Mouse (Mus musculus) thymus, adult 2 months (tissue): ENCODE measurements around the gene Ccl27b. TPM values are rescaled to one million over a fixed set of nuclear protein-coding genes. Genes with fewer than 3 reads are reported as not detected.
"Not testable (repeated sequence)": the region's sequence is repeated elsewhere in the genome, so short reads cannot be mapped to it uniquely, and the experiment has no call there.

Experiments used
- DNase-seq: peaks from one replicate; pipeline ENCODE4 v3.0.0; 2021
- H3K27ac ChIP-seq: fragments of 200-500 bp; 2 replicates; pipeline ENCODE4 v1.5.1; 2012; ENCODE audit warnings: low read length, control low read depth; ENCODE audit not compliant: control insufficient read depth, insufficient read depth
- H3K27me3 ChIP-seq: fragments of 200-500 bp; 2 replicates; pipeline ENCODE4 v1.6.1; 2012; ENCODE audit warnings: mild to moderate bottlenecking, low read length, moderate library complexity, mixed read lengths; ENCODE audit not compliant: control insufficient read depth, insufficient read depth
- H3K36me3 ChIP-seq: fragments of 200-500 bp; 2 replicates; pipeline ENCODE4 v1.6.1; 2012; ENCODE audit warnings: mild to moderate bottlenecking, low read length, moderate library complexity; ENCODE audit not compliant: control insufficient read depth, insufficient read depth
- H3K4me1 ChIP-seq: fragments of 200-500 bp; replicated peaks from 2 replicates; pipeline ENCODE4 v1.6.1; 2012; ENCODE audit warnings: low read length; ENCODE audit not compliant: control insufficient read depth, insufficient read depth
- H3K4me3 ChIP-seq: fragments of 200-500 bp; 2 replicates; pipeline ENCODE4 v1.5.1; 2012; ENCODE audit warnings: mild to moderate bottlenecking, low read length, control low read depth, moderate library complexity; ENCODE audit not compliant: control insufficient read depth, insufficient read depth
- WGBS: fragments of 180-500 bp; shearing (Covaris S2); methylation state at CpG from one replicate; pipeline ENCODE4 v1.1.7; 2018; 5-methylcytosine and 5-hydroxymethylcytosine counted together
- polyA plus RNA-seq: library from polyadenylated mRNA; depleted of rRNA; stranded (reverse); fragments of >200 nt; gene quantifications from 2 replicates; pipeline ENCODE4 v1.2.3, GENCODE M21; 2012; rRNA removed

Ccl27b gene
- polyA plus RNA-seq, result not detected in 2 replicates

DNA sequence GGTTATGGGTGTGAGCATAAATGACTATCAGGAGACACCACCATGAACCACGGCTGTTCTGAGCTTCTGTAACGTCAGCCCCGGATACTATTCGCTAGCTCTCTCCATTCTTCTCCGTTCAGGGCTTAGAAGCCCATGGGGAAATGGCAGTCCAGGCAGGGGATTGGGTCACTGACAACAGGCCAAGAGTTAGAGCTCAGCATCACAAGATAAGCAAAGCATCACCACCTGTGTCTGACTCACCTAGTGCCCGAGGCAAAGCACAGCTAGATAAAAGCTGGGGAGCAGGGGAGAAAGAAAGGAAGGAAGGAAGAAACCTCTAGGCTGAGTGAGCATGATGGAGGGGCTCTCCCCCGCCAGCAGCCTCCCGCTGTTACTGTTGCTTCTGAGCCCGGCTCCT is at the start of gene Ccl27b:
Gene Ccl27b (plus strand): TSS at position 301 of the 400 bp plus-strand sequence.
- not testable (repeated sequence) for DNase-seq, H3K4me3 ChIP-seq, H3K4me1 ChIP-seq, H3K27me3 ChIP-seq, H3K27ac ChIP-seq, H3K36me3 ChIP-seq
- no CpG with 5 or more reads among the region's 9 CpGs for WGBS

DNA sequence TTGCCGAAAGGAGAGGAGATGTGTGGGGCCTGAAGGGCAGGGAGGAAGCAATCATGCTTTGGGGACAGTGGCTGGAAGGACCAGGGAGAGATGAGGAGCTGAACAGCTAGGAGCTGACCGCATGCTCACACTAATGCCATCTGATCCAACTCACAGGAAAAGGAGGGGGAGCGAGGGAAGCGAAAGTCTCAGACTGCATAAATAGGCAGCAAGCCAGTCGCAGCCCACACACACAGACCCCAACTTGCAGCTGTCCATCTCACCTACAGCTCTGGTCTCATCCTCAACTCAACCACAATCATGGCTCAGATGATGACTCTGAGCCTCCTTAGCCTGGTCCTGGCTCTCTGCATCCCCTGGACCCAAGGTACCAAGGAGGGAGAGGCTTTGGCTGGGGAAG is 43.2 kb upstream of the Ccl27b start, which contains the start of gene Gm10591:
Gene Gm10591 (plus strand): TSS at position 301 of the 400 bp plus-strand sequence.
- H3K4me3 ChIP-seq, H3K27ac ChIP-seq, DNase-seq, H3K4me1 ChIP-seq, H3K36me3 ChIP-seq, H3K27me3 ChIP-seq: not testable (repeated sequence)
- no CpG with 5 or more reads among the region's 5 CpGs for WGBS

DNA sequence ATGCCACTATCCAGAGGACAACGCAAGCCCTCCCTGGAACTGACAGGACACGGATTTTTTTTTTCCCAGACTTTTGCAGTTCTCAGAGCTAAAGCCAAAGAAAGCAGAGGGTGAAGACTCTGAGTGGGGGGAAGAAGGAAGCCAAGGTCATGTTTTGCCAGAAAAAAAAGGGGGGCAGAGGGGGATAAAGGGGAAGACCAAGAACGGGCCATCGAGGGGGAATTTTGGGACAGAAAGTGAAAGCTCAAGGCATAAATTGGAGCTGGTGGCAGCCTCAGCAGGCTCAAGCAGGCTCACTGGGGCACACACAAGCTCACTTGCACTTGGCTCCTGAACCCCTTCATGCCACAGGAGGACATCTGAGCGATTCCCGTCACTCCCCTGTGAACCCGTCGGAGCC is 25.6 kb upstream of the Ccl27b start, which contains the start of gene Gm2564:
Gene Gm2564 (plus strand): TSS at position 301 of the 400 bp plus-strand sequence.
- no CpG with 5 or more reads among the region's 8 CpGs for WGBS
- H3K36me3 ChIP-seq, H3K4me3 ChIP-seq, H3K4me1 ChIP-seq, DNase-seq, H3K27me3 ChIP-seq, H3K27ac ChIP-seq: not testable (repeated sequence)

DNA sequence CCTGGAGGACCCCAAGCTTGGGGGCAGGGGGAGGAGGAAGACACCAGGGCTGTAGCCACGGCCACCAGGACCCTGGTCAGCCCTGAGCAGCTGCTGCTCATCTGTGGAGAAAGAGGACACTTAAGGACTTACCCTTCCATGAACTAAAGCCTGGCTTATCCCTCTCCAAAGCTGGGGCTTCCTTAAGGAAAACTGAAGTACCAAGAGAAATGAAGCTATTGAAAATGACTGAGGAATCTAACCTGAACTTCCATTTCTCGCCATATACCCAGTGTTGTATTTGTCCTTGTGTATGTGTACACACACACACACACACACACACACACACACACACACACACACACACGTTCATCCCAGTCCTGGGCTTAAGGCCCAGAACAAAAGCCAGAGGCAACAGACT is 6.7 kb downstream of the Ccl27b start, which contains the start of gene Il11ra2:
Gene Il11ra2 (minus strand): TSS at position 101 of the 400 bp plus-strand sequence.
- H3K27me3 ChIP-seq, H3K27ac ChIP-seq, H3K4me3 ChIP-seq, H3K4me1 ChIP-seq, DNase-seq, H3K36me3 ChIP-seq: not testable (repeated sequence)
- WGBS, result no CpG with 5 or more reads among the region's 3 CpGs

DNA sequence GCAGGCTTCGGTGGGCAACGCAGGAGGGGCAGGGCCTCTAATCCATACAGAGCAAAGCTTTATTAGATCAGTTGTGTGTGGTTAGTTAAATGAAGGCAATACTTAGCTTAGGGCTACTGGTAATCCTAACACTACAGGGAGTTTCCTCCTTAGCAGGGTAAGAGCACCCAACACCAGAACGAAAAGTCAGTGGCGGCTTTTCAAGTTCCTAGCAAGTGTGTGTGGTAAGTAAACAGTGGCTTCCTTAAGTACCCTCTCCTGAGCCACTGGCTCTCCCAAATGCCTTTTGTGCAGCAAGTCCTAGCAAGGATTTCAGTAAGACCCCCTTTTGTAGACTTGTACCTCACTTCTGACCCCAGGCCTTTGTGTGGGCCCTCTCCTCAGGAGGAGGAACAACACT is 20.4 kb downstream of the Ccl27b start:
- not testable (repeated sequence) for H3K4me3 ChIP-seq, H3K36me3 ChIP-seq, H3K27ac ChIP-seq, H3K27me3 ChIP-seq, H3K4me1 ChIP-seq, DNase-seq
- no CpG with 5 or more reads among the region's 4 CpGs for WGBS

DNA sequence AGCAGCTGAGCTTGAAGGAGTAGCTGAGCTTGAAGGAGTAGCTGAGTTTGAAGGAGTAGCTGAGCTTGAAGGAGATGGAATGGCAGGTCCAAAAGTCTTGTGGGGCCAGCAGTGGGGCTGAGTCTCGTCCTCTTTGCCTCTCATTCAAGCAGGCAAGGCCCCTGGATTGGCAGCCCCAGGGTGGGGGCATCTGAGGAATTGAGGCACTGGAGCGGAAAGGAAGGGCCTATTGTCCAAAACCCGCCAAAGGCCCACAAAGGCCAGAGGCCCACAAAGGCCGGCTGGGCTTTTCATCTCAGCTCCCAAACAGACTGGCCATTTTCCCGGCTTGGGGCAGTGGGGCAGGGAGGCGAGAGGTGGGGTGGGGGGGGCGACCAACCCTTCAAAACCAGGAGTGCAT is 24.3 kb downstream of the Ccl27b start:
- H3K27me3 ChIP-seq, H3K4me1 ChIP-seq, H3K27ac ChIP-seq, H3K4me3 ChIP-seq, H3K36me3 ChIP-seq, DNase-seq: not testable (repeated sequence)
- no CpG with 5 or more reads among the region's 7 CpGs for WGBS

DNA sequence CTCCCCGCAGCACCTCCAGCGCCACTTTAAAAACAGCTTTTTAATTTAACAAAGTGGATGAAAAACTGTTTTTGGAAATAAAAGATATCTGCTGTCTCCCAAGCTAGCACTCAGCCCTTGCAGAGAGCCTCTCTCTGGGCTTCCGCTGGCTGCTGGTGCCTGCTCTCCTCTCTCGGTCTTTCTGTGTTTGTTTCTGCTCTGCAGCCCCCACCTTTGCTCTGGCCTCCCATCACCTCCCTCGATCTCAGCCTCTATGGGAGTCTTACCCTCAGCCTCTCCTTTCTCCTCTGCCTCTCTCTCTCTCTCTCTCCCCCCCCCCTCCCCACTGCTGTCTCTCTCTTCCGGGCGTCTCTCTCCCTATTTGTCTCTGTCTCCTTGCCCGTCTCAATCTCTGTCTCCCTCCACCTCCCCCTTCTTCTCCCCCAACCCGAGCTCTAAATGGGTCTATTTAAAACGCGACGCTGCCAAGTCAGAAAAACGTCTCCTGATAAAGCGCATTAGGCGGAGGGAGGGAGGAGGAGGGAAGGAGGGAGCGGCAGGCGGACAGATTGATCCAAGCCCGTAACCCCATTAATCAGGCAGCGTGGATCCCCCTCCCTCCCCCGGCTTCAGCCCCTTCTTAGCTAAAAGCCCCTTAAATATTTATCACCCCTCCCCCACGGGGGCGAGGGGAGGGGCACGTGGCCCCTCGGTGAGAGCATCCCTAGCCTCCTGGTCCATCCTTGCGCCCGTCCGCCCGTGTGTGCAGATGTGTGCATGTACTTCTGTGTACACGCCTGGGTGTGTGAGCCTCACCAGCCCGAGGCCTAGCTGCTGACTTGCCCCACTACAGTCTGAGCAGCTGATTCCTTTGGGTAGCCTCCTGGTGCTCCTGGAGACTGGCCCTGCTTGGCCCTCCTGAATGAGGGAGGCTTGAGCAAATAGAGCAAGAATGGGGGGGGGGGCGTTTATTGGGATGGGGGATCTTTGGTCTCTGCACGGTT is 25.6 kb downstream of the Ccl27b start:
- no CpG with 5 or more reads among the region's 32 CpGs for WGBS
- not testable (repeated sequence) for H3K27ac ChIP-seq, H3K27me3 ChIP-seq, H3K36me3 ChIP-seq, H3K4me1 ChIP-seq, H3K4me3 ChIP-seq, DNase-seq

DNA sequence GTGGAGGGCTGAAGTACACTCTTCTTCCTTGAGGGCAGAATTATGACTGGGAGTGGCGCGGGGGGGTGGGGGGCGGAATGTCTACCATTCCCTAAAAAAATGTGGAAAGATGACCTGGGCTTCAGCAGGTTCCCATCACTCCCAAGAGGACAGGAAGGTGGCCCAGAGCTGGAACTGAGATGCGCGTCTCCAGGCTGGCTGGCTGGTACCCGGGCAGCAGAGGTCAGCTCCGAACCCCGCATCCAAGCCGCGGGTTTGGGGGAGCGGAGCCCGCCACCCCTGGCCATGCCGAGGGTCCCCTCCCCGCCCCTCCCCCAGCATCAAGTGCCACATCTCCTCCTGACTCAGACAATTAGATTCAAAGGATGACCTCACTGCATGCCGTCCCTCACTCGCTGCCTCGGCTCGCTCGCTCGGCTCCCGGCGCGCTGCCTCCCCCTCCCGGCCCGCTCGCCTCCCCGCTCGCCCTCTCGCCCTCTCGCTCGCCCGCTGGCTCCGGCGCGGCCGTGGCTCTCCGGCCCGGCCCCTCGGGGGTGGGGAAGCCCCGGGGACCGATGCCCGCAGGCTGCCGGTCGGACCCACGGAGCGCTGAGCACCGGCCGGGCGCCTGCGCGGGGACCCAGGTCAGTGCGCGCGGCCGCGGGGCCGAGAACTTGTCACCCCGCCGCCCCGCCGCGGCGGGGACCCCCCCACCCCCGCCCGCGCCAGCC is 26.6 kb downstream of the Ccl27b start:
- H3K27ac ChIP-seq, H3K4me1 ChIP-seq, H3K27me3 ChIP-seq, H3K36me3 ChIP-seq, DNase-seq, H3K4me3 ChIP-seq: not testable (repeated sequence)
- no CpG with 5 or more reads among the region's 66 CpGs for WGBS

DNA sequence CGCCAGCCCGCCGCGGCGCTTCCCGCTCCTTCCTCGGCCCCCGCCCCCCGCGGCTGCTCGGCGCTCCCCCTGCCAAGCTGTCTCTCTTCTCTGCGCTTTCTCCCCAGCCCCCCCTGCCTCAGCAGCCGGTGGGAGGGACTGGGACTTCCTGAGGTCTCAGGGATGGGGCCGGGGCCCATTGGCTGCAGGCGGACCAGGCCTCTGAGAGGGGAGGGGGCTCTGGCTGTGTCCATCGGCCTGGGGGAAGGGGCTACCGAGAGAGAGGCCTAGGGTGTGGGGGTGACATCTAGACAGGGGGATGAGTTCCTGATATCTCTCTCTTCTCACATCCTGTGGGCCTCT is 27.1 kb downstream of the Ccl27b start:
- not testable (repeated sequence) for H3K27me3 ChIP-seq, DNase-seq, H3K4me3 ChIP-seq, H3K27ac ChIP-seq, H3K36me3 ChIP-seq, H3K4me1 ChIP-seq
- WGBS, result no CpG with 5 or more reads among the region's 18 CpGs
